Mouse (Mus musculus) retina, adult 2 months (tissue): ENCODE results near the gene Fgf9.

Experiments used
- DNase-seq: peaks from one replicate; pipeline ENCODE4 v3.0.0-alpha.2; 2012; ENCODE audit warnings: low read depth, low spot score

Fgf9 gene

GRCm38 (mm10) chr14:58070481-58071119 lies at the start of gene Fgf9:
Gene Fgf9, plus strand, starts transcription at chr14:58070547.
- no peak for DNase-seq

- DNase-seq: no peak
Observed at GRCm38 (mm10) chr14:58034567-58034966, 35.8 kb upstream of the Fgf9 start.

DNA sequence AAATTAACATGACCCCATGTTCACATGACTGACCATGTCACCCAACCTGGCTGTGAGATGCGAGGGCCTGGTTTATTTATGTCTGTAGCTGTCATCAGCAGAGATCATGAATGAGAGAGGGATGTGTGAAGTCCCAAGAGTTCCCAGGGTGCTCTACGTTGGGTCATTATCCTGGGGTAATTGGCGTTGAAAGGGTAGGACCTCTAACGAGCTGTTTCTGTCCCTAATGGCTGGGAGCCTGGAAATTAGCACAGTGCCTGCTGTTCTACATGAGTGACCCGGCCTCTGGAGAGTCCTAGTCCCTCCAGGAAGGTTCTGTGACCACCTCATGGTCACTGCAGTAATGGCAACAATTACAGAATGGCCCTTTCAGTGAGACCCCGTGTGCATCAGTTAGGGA lies 34.2 kb upstream of the Fgf9 start:
- no peak for DNase-seq

DNA sequence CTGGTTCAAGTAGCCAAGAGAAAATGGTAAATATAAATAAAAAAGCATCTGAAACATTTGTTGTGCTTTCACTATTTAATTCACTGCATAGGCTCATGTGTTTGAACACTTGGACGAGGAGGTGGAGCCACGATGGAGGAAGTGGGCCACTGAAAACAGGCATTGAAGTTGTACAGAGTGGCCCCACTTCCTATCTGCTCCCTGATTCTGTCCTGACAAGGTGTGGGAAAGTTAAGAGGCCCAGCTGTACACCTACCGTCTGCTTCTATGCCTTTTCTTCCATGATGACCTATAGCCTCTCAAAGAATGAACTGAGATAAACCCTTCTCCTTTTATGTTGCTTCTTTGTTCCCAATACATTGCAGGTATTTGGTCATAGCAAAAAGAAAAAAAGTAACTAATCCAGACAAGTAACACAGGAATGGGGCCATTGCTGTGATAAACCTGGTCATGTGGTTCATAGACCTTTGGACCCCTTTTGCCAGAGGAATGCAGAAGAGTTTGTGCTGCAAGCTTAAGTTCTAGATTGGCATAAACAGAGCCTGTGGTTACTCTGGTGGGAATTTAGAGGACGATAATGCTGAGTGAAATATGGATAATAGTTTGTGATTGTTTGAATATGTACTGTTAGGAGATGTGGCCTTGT lies 23.6 kb upstream of the Fgf9 start:
- no peak for DNase-seq

GRCm38 (mm10) chr14:58050691-58051090 lies 19.7 kb upstream of the Fgf9 start:
- no peak for DNase-seq

GRCm38 (mm10) chr14:58067586-58067985 lies 2.8 kb upstream of the Fgf9 start:
- DNase-seq: no peak

DNA sequence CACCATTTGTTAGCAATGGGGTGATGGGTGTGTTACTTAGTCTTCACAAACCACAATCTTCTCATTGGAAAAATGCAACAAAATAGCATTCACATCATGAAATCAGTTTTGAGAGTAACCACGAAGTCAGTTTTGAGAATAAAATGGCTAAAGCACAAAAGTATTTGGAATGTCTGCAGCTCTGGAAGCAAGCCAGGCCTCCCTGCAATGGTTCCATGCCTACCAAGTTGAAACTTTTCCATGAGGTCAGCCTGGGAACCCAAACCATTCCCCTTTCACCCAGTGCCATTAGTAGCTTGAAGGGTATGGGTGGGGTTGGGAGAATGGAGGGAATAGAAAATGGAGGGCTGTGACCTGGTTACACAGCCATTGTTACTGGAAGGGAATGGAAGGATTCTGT lies 1.7 kb upstream of the Fgf9 start:
- DNase-seq: no peak

DNA sequence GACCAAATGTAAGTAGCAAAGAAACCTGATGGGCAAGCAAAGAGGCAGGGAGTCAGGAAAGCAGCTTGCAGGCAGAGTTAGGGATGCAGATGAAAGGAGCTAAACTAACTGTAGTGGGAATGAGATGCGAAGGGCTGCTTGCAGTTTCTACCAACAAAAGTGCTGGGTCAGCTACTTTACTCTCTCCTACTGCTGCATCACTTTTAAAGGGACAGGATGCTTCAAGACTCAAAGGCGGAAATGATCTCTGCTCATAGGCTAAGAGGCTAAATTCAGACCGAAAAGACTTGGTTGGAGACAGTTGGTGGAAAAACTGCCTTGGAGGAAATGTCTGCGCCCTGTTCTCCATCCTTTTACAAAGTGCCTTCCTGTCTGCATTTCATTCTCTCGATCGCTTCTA lies 420 bp upstream of the Fgf9 start:
- no peak for DNase-seq

GRCm38 (mm10) chr14:58071120-58071641 lies 834 bp downstream of the Fgf9 start:
- no peak for DNase-seq

GRCm38 (mm10) chr14:58071830-58072770 lies 1.8 kb downstream of the Fgf9 start:
- peak; percentile 72 for DNase-seq

DNA sequence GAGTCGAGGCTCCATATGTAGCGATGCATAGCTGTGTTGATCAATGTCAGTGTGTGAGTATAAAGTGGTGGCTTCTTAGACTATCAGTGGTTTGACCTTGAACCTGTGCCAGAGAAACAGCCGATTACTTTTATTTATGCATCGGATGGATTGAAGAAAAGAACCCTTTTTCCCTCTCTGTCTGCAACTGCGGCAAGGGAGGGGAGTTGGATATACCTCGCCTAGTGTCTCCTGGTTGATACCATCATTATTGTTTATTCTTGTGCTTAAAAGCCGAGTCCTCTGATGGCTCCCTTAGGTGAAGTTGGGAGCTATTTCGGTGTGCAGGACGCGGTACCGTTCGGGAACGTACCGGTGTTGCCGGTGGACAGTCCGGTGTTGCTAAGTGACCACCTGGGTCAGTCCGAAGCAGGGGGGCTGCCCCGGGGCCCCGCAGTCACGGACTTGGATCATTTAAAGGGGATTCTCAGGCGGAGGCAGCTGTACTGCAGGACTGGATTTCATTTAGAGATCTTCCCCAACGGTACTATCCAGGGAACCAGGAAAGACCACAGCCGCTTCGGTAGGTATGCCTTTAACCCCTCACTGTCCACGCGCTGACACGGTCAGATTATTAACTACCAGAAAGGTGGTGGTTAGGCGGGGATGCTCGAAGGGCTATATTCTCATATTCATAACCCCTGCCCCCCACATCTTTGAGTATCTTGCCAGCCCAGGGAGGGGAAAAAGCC lies 2.6 kb downstream of the Fgf9 start:
- DNase-seq: no peak

DNA sequence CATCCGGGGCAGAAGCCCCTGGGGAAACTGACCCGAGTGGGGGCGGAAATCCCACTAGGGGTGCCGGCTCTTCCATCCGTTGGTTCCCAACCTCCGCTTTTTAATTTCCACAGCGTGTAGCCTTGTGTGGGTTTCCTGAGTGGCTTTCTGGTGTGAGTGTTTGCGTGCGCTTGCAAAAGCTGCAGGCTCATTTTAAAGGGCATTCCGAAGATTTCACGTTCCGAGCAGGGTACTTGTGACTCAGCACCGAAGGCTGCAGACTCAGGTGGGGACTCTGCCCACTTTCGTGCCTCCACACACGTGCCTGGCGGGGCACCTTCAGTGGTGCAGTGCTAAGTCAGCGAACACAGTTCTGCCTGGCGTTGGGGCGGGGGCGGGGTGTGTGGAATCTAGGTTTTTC lies 3.6 kb downstream of the Fgf9 start:
- no peak for DNase-seq

- no peak for DNase-seq
Observed at GRCm38 (mm10) chr14:58074621-58075432, 4.5 kb downstream of the Fgf9 start.

GRCm38 (mm10) chr14:58075433-58076029 lies 5.2 kb downstream of the Fgf9 start:
- no peak for DNase-seq

DNA sequence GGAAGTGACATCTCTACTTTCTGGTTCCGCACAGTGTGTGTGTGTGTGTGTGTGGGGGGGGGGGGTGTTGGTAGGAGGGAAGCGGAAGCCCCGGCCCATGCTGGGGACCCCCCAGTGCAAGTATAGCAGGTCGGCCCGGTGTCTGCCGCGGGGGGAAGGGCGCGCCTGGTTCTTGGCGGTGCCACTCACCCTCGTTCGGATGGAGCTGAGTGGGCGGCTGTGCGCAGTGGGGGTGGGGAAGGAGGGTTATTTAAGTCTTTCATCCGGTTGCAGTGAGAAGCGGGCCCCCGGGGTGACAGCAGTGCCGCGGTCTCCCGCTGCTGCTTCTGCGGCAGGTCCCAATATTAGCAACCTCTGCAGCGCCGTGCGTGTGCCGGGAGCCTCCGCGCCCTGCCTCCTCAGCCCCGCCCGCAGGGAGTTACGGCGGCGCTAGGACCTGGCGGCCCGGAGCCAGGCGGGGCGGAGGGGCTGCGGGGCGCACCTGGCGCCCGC lies 5.7 kb downstream of the Fgf9 start:
- DNase-seq: no peak

DNA sequence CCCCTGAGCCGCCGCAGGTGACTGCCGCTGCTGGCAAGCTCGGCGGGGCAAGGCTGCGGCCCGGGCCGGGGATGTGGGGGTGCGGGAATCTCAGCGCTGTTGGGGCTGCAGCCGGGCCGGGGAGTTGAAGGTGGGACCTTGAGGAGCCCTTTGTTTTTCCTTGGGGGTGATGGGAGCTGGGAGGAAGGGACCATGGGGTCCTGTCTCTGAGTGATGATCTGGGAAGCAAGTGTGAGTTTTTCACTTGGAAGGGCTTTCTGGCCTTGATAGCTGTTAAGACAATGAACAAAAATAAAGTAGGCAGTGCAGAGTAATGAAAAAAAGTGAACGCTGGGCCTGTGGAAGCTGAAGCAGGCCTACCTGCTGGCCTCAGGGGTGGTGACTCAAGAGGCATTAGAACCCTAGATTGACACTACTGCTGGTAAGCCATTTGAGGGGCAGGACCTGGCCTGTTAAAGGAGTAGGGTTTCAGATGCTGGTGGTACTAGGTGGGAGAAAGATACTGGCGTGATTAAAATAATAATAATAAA lies 6.4 kb downstream of the Fgf9 start:
- no peak for DNase-seq

DNA sequence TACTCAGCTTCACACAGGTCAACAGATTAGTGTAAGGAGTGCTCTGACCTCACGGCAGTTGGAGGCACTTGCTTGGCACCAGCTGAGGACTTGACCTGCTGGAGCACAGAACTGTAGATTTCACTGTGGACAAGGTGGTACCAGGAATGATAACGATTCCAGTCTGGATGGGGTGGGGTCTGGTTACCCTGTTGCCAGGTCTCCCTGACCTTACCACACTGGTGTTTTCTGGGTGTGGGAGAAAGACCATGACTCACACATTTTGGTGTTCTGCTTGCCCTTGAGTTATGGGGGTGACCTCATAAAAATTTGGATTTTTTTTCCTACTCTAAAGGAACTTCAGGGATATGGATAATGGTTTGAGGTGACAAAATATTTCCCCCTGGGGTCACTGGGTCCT lies 9.1 kb downstream of the Fgf9 start:
- no peak for DNase-seq

GRCm38 (mm10) chr14:58081955-58082354 lies 11.6 kb downstream of the Fgf9 start:
- DNase-seq: no peak

DNA sequence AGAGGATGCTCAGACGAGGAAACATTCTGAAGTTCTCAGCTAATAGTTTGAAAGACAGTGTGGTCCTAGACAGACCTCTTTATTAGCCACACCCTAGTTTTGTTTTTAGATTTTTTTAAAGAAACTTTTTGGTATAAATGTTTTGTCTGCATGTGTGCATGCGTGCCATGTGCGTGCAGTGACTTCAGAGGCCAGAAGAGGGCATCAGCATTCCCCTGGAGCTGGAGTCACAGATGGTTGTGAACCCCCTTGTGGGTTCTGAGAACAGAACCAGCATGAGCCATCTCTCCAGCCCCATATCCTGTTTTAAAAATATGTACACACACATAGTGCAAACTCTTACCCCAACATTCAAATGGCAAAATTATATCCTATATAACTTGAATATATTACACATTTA lies 13.9 kb downstream of the Fgf9 start:
- DNase-seq: no peak

DNA sequence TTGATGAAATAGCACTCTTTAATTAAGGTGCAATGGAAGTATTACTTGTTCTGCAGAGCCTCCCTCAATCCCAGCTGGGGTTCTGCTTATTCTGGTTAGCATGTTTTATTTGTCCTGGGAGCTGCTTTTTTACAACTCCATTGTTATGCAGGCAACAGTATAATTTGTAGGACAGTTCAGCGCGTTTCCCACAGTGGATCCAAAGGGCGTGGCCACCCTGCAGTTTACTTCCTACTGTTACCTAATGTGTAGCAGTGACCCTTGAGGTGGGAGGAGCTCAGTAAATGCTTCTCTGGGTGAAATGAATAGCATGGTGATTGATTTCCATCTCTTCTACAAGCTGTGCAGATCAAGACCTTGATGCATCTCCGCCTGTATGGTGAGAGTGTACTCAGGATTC lies 17.0 kb downstream of the Fgf9 start:
- no peak for DNase-seq
